Mouse (Mus musculus): ENCODE data around the gene Gna13. TPM values are rescaled to one million over a fixed set of nuclear protein-coding genes. Genes with fewer than 3 reads are reported as not detected.
A peak's percentile ranks its signal among the peaks of the same experiment; 100 is the strongest.

The Gna13 gene
- polyA plus RNA-seq (2012; rRNA removed): 38.5 and 60.3 TPM in 2 replicates

DNA sequence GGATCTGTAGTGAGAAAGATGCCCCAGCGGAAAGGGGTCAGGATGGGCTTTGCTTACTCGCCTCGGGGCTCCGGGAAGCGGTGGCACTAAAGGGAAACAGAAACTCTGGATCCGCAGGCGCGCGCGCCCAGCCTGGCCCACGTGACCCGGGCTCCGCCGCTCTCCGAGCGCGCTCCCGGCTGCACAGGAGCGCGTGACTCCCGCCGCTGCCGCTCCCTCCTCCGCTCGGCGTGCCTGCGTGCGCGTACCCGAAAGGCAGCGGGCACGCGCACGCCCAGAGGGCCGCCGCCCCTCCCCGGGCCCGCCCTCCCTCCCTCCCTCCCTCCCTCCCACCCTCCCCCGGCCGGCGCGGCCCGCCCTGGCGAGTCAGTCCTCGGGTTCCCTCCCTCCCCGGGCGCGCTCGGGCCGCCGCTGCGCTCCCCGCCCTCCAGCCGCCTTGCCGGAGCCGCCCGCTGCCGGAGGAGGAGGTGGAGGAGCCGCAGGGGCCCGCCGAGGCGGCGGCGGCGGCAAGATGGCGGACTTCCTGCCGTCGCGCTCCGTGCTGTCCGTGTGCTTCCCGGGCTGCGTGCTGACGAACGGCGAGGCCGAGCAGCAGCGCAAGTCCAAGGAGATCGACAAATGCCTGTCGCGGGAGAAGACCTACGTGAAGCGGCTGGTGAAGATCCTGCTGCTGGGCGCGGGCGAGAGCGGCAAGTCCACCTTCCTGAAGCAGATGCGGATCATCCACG is at the start of gene Gna13:
Gna13 (plus strand) TSS at position 369 of the 728 bp plus-strand sequence.
- H3K4me3 ChIP-seq (ENCODE audit: low read depth, low read length): peak within 1 kb of the TSS; percentile 92
- WGBS: under 1% methylated on average over 74 of the region's 89 CpGs
- H3K27me3 ChIP-seq (ENCODE audit: control insufficient read depth, insufficient read depth, low read length): no peaks in the 10 kb centered on the region
- peaks cover 38% of the 10 kb centered on the region for H3K4me1 ChIP-seq (ENCODE audit: control insufficient read depth, insufficient read depth, insufficient read length, low read length)
- peaks cover 11% of the 10 kb centered on the region for H3K36me3 ChIP-seq (ENCODE audit: control insufficient read depth, insufficient read depth, low read length)
- H3K27ac ChIP-seq (ENCODE audit: insufficient read depth, low read depth, low read length): peak within 1 kb of the TSS; percentile 99
- peak; percentile 92 for TF ChIP-seq POLR2A (IDR thresholded peaks at IDR 0.05; ENCODE audit: low read depth, low read length)
- TF ChIP-seq CTCF (IDR thresholded peaks at IDR 0.05; ENCODE audit: extremely low read depth, insufficient read length, insufficient replicate concordance, low read depth, low read length): no peak

DNA sequence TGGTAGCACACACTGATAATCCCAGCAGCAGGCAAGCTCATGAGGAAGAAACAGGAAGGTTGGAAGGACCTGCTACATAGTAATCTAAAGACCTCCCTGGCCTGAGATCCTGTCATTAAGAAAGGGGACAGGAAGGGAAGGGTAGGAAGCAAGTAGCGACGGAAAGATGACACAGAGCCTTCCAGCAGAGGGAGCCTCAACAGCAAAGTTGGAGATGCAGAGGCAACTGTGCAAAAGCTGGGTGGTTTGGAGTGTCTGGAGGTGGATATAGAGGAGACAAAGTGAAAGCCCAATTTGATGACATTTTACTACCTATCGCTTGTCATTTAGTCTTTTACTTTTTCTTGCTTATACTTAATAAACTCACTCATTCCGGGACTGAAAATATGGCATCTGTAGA is 45.7 kb upstream of the Gna13 start:
- TF ChIP-seq CTCF (IDR thresholded peaks at IDR 0.05; ENCODE audit: extremely low read depth, insufficient read length, insufficient replicate concordance, low read depth, low read length) (peak; percentile 72; the same call in 1 of the 2 replicates), POLR2A (IDR thresholded peaks at IDR 0.05; ENCODE audit: low read depth, low read length) (no peak)
- Histone ChIP-seq H3K36me3 (ENCODE audit: control insufficient read depth, insufficient read depth, low read length) (no peaks in the 10 kb centered on the region), H3K27me3 (ENCODE audit: control insufficient read depth, insufficient read depth, low read length) (no peaks in the 10 kb centered on the region), H3K4me1 (ENCODE audit: control insufficient read depth, insufficient read depth, insufficient read length, low read length) (peaks cover 2% of the 10 kb centered on the region; the same call in 1 of the 2 replicates), H3K4me3 (ENCODE audit: low read depth, low read length) (no peak overlapping the region), H3K27ac (ENCODE audit: insufficient read depth, low read depth, low read length) (no peak overlapping the region)
- WGBS: 42% methylated on average over 4 of the region's 4 CpGs

DNA sequence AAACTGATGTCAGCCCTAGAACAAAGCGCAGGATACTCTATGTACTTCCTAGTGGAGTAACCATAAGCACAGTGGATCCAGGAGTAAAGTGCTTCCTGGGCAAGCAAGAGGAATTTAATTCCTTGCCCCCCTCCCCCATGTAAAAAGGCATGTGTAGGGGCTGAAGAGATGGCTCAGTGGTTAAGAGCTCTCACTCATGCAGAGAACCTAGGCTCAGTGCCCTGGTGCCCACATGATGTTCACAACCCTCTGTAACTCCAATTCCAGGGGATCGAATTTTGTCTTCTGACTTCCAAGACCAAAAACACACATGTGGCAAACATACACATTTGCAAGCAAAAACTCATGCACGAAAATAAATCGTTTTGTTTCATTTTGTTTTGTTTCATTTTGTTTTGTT is 43.2 kb upstream of the Gna13 start:
- H3K4me1 ChIP-seq (ENCODE audit: control insufficient read depth, insufficient read depth, insufficient read length, low read length): no peaks in the 10 kb centered on the region
- H3K27me3 ChIP-seq (ENCODE audit: control insufficient read depth, insufficient read depth, low read length): no peaks in the 10 kb centered on the region
- WGBS: 87% methylated on average over 4 of the region's 4 CpGs
- no peak for TF ChIP-seq POLR2A (IDR thresholded peaks at IDR 0.05; ENCODE audit: low read depth, low read length)
- no peak for TF ChIP-seq CTCF (IDR thresholded peaks at IDR 0.05; ENCODE audit: extremely low read depth, insufficient read length, insufficient replicate concordance, low read depth, low read length)
- H3K27ac ChIP-seq (ENCODE audit: insufficient read depth, low read depth, low read length): no peak overlapping the region
- H3K36me3 ChIP-seq (ENCODE audit: control insufficient read depth, insufficient read depth, low read length): no peaks in the 10 kb centered on the region
- H3K4me3 ChIP-seq (ENCODE audit: low read depth, low read length): no peak overlapping the region

DNA sequence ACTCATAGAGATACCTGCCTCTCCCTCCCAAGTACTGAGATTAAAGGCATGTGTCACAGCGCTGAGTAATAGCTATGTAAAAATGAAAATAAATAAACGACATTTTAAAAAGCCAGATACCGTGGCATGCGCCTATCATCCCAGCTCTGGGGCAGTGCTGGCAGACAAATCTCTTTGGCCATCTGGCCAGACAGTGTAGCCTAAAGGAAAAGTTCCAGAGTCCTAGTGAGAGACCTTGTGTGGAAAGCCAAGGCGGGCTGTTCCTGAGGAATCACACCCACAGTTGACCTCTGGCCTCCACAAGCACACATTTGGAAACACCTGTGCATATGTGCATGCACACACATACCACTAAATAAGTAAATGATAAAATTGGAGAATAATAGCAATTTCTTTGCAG is 42.7 kb upstream of the Gna13 start:
- WGBS: 60% methylated on average over 5 of the region's 5 CpGs
- Histone ChIP-seq H3K27me3 (ENCODE audit: control insufficient read depth, insufficient read depth, low read length) (no peaks in the 10 kb centered on the region), H3K4me3 (ENCODE audit: low read depth, low read length) (no peak overlapping the region), H3K36me3 (ENCODE audit: control insufficient read depth, insufficient read depth, low read length) (no peaks in the 10 kb centered on the region), H3K4me1 (ENCODE audit: control insufficient read depth, insufficient read depth, insufficient read length, low read length) (no peaks in the 10 kb centered on the region), H3K27ac (ENCODE audit: insufficient read depth, low read depth, low read length) (no peak overlapping the region)
- TF ChIP-seq POLR2A (IDR thresholded peaks at IDR 0.05; ENCODE audit: low read depth, low read length) (no peak), CTCF (IDR thresholded peaks at IDR 0.05; ENCODE audit: extremely low read depth, insufficient read length, insufficient replicate concordance, low read depth, low read length) (no peak)

DNA sequence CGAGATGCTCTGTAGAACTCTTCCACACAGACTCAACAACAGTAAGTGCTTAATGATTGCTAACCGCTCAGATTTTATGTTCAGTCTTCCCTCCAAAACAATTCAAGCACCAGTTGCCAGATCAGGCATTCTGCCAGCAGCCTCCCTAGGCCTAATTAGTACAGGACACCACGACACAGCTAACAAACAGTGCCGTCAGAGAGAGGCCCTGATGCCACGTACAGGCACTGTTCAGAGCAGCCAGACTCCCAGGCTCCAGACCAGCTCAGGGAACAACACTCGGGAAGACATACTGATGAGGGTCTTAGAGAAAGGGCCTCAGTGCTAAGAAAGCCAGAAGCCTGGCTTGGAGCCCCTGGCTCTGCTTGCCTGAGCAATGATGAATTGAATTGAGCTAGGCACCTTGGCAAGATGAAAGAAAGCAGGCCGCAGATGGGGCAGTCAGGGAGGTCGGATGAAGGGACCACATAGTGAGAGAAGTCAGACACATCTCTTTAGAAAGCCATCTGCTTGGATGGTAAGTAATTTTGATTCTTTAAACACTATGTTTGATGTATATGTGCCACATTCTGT is 42.2 kb upstream of the Gna13 start:
- Histone ChIP-seq H3K4me3 (ENCODE audit: low read depth, low read length) (no peak overlapping the region), H3K36me3 (ENCODE audit: control insufficient read depth, insufficient read depth, low read length) (no peaks in the 10 kb centered on the region), H3K27ac (ENCODE audit: insufficient read depth, low read depth, low read length) (no peak overlapping the region), H3K27me3 (ENCODE audit: control insufficient read depth, insufficient read depth, low read length) (no peaks in the 10 kb centered on the region), H3K4me1 (ENCODE audit: control insufficient read depth, insufficient read depth, insufficient read length, low read length) (no peaks in the 10 kb centered on the region)
- TF ChIP-seq POLR2A (IDR thresholded peaks at IDR 0.05; ENCODE audit: low read depth, low read length) (no peak), CTCF (IDR thresholded peaks at IDR 0.05; ENCODE audit: extremely low read depth, insufficient read length, insufficient replicate concordance, low read depth, low read length) (no peak)
- 58% methylated on average over 8 of the region's 8 CpGs for WGBS

DNA sequence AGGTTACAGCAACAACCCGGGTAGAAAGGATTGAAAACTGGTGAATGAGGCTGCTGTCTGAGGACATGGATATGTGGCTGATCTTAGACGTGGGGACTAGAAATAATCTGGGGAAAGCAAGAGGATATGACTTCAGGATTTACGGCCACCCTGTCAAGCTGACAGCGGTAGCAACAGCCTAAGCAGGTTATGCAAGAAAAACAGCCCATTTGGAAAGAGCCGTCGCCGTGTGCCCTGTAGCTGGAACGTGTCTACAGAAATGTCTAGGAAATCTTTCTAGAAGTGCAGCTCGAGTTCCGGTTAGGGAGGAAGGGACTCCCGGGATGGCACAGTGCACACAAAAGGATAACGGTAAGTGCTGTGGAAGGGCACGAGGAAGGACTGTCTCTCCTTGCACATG is 36.4 kb upstream of the Gna13 start:
- peaks cover 5% of the 10 kb centered on the region; the same call in 1 of the 2 replicates for H3K4me1 ChIP-seq (ENCODE audit: control insufficient read depth, insufficient read depth, insufficient read length, low read length)
- no peak for TF ChIP-seq CTCF (IDR thresholded peaks at IDR 0.05; ENCODE audit: extremely low read depth, insufficient read length, insufficient replicate concordance, low read depth, low read length)
- H3K4me3 ChIP-seq (ENCODE audit: low read depth, low read length): no peak overlapping the region
- no peaks in the 10 kb centered on the region for H3K27me3 ChIP-seq (ENCODE audit: control insufficient read depth, insufficient read depth, low read length)
- H3K36me3 ChIP-seq (ENCODE audit: control insufficient read depth, insufficient read depth, low read length): no peaks in the 10 kb centered on the region
- WGBS: 46% methylated on average over 13 of the region's 13 CpGs
- H3K27ac ChIP-seq (ENCODE audit: insufficient read depth, low read depth, low read length): no peak overlapping the region

DNA sequence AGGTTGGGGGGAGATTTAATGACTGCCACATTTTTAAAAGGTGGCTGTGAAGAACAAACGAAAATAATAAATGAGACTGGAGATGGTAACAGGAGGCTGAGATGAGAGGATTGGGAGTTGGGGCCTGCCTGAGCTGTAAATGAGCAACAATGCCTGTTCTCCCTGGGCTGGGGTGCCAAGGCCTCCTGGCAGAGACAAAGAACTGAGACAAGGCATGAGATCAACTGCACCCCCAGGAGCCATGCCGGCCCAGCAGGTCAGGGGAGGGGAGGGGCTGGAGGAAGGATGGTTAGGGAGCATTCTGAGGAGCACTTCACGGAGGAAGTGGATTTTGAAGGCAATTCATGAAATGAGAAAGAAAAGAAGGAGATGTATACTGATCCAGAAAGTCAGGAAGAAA is 35.2 kb upstream of the Gna13 start:
- Histone ChIP-seq H3K4me1 (ENCODE audit: control insufficient read depth, insufficient read depth, insufficient read length, low read length) (peaks cover 10% of the 10 kb centered on the region; the same call in 1 of the 2 replicates), H3K27me3 (ENCODE audit: control insufficient read depth, insufficient read depth, low read length) (no peaks in the 10 kb centered on the region), H3K4me3 (ENCODE audit: low read depth, low read length) (no peak overlapping the region), H3K36me3 (ENCODE audit: control insufficient read depth, insufficient read depth, low read length) (no peaks in the 10 kb centered on the region), H3K27ac (ENCODE audit: insufficient read depth, low read depth, low read length) (no peak overlapping the region)
- no peak for TF ChIP-seq POLR2A (IDR thresholded peaks at IDR 0.05; ENCODE audit: low read depth, low read length)
- no peak for TF ChIP-seq CTCF (IDR thresholded peaks at IDR 0.05; ENCODE audit: extremely low read depth, insufficient read length, insufficient replicate concordance, low read depth, low read length)
- 70% methylated on average over 3 of the region's 3 CpGs for WGBS
